Mouse (Mus musculus) cortical plate, adult 2 months (tissue): ENCODE results near the gene Ywhab.

Source experiments
- CTCF ChIP-seq: fragments of 200-500 bp; IDR thresholded peaks from 2 replicates; pipeline ENCODE4 v1.5.1; 2011; ENCODE audit warnings: mild to moderate bottlenecking, control low read depth, low read length; ENCODE audit not compliant: insufficient read depth; ENCODE audit errors: extremely low read depth
- POLR2A ChIP-seq: fragments of 200-500 bp; IDR thresholded peaks from 2 replicates; pipeline ENCODE4 v1.6.1; 2011; ENCODE audit warnings: mild to moderate bottlenecking, low read length, control low read depth; ENCODE audit not compliant: insufficient read depth; ENCODE audit errors: extremely low read depth

- TF ChIP-seq POLR2A, result no peak
- TF ChIP-seq CTCF, result no peak
These were observed 59.0 kb downstream of the Ywhab start for GRCm38 (mm10) chr2:164053767-164054166.
